ENCODE assay signal across 7 mouse cellular contexts in genomic region chr9:123850705-123851061, GRCm38 (mm10). TPM values are rescaled to one million over a fixed set of nuclear protein-coding genes. Genes with fewer than 3 reads are reported as not detected.
DNase-seq lines count a peak whose midpoint lies in the region; ATAC-seq and TF ChIP-seq lines count a peak whose summit lies in the region.

No protein-coding gene starts in this region.

- TF ChIP-seq POLR2A in embryonic fibroblast, embryonic 13.5 days (IDR thresholded peaks at IDR 0.05; ENCODE audit: low read depth, low read length), result no peak; the same call in 1 of the 2 replicates
- no peak for TF ChIP-seq POLR2A in thymus, adult 2 months (IDR thresholded peaks at IDR 0.05; ENCODE audit: control insufficient read depth, extremely low read depth, insufficient read depth, low read length, poor library complexity)

- no peaks in the 10 kb centered on the region for H3K27me3 ChIP-seq in E14TG2a.4 (ENCODE audit: insufficient read depth, low read length)
- H3K27me3 ChIP-seq in Patski, result no peaks in the 10 kb centered on the region
- H3K27me3 ChIP-seq in heart, embryonic 15.5 days, result no peaks in the 10 kb centered on the region
- H3K27me3 ChIP-seq in limb, embryonic 10.5 days (ENCODE audit: low read depth, poor library complexity, severe bottlenecking), result no peaks in the 10 kb centered on the region
- no peaks in the 10 kb centered on the region for H3K27me3 ChIP-seq in thymus, adult 2 months (ENCODE audit: control insufficient read depth, insufficient read depth, low read length)

- TF ChIP-seq CTCF in E14TG2a.4 (conservative IDR thresholded peaks at IDR 0.05; ENCODE audit: low read length) (no peak), Patski (IDR thresholded peaks at IDR 0.05) (no peak)
- TF ChIP-seq CTCF in embryonic fibroblast, embryonic 13.5 days (IDR thresholded peaks at IDR 0.05; ENCODE audit: borderline replicate concordance, insufficient read depth, low read length), result no peak
- TF ChIP-seq CTCF in thymus, adult 2 months (IDR thresholded peaks at IDR 0.05; ENCODE audit: borderline replicate concordance, control insufficient read depth, extremely low read depth, insufficient read depth, low read length, poor library complexity), result no peak

- WGBS in heart, embryonic 15.5 days, result 2% methylated on average over 2 of the region's 2 CpGs
- 16% methylated on average over 2 of the region's 2 CpGs for WGBS in limb, embryonic 10.5 days
- 0% methylated on average over 2 of the region's 2 CpGs for WGBS in thymus, adult 2 months

- peak; percentile 8 for ATAC-seq in Patski
- ATAC-seq in heart, embryonic 15.5 days (replicated peaks; ENCODE audit: insufficient number of reproducible peaks, insufficient read depth, low FRiP score, low read depth), result no peak
- ATAC-seq in megakaryocyte-erythroid progenitor cell, adult 5-6 weeks (replicated peaks; ENCODE audit: low FRiP score, low TSS enrichment, poor library complexity, severe bottlenecking), result peak; percentile 28

- no peak for DNase-seq in Patski (ENCODE audit: low read depth, low spot score)
- no peak for DNase-seq in limb, embryonic 10.5 days (ENCODE audit: low spot score)
- peak; percentile 57 for DNase-seq in thymus, adult 2 months

- H3K36me3 ChIP-seq in E14TG2a.4 (ENCODE audit: insufficient read depth, low read length), result no peaks in the 10 kb centered on the region
- no peaks in the 10 kb centered on the region for H3K36me3 ChIP-seq in heart, embryonic 15.5 days
- no peaks in the 10 kb centered on the region for H3K36me3 ChIP-seq in limb, embryonic 10.5 days
- H3K36me3 ChIP-seq in thymus, adult 2 months (ENCODE audit: control insufficient read depth, insufficient read depth, low read length), result no peaks in the 10 kb centered on the region

- H3K4me3 ChIP-seq in E14TG2a.4 (replicated peaks; ENCODE audit: low read length), result peak overlapping the region; percentile 90
- H3K4me3 ChIP-seq in embryonic fibroblast, embryonic 13.5 days (ENCODE audit: insufficient read depth, low read length), result peak overlapping the region; percentile 79
- peak overlapping the region; percentile 86 for H3K4me3 ChIP-seq in heart, embryonic 15.5 days
- H3K4me3 ChIP-seq in limb, embryonic 10.5 days, result peak overlapping the region; percentile 80
- H3K4me3 ChIP-seq in thymus, adult 2 months (ENCODE audit: control insufficient read depth, insufficient read depth, low read length), result peak overlapping the region; percentile 81

- POLR2A ChIA-PET in Patski (lab: Charles Lee), result no interaction called here

- in situ Hi-C loops in Patski (cut with MboI; ENCODE audit: low pct_unique_long_range_greater_than_20kb), result no loop called here

- H3K27ac ChIP-seq in embryonic fibroblast, embryonic 13.5 days (ENCODE audit: insufficient read depth, low read length), result peak overlapping the region; percentile 92
- peak overlapping the region; percentile 96 for H3K27ac ChIP-seq in heart, embryonic 15.5 days
- H3K27ac ChIP-seq in limb, embryonic 10.5 days, result peak overlapping the region; percentile 91; the same call in 1 of the 2 replicates
- H3K27ac ChIP-seq in thymus, adult 2 months (ENCODE audit: control insufficient read depth, insufficient read depth, low read length), result peak overlapping the region; percentile 87

- CTCF ChIA-PET in Patski (lab: Charles Lee), result no interaction called here

- H3K9ac ChIP-seq in heart, embryonic 15.5 days, result peak overlapping the region; percentile 87

- peaks cover 17% of the 10 kb centered on the region for H3K9me3 ChIP-seq in E14TG2a.4 (ENCODE audit: low read length)
- no peaks in the 10 kb centered on the region for H3K9me3 ChIP-seq in heart, embryonic 15.5 days (replicated peaks)
- H3K9me3 ChIP-seq in limb, embryonic 10.5 days (replicated peaks), result no peaks in the 10 kb centered on the region

- peaks cover 10% of the 10 kb centered on the region for H3K4me1 ChIP-seq in E14TG2a.4 (replicated peaks; ENCODE audit: low read depth, low read length)
- peaks cover 5% of the 10 kb centered on the region; the same call in 1 of the 2 replicates for H3K4me1 ChIP-seq in embryonic fibroblast, embryonic 13.5 days (ENCODE audit: control insufficient read depth, insufficient read depth, low read length)
- H3K4me1 ChIP-seq in heart, embryonic 15.5 days (replicated peaks), result peaks cover 23% of the 10 kb centered on the region
- H3K4me1 ChIP-seq in limb, embryonic 10.5 days, result peaks cover 14% of the 10 kb centered on the region
- no peaks in the 10 kb centered on the region for H3K4me1 ChIP-seq in thymus, adult 2 months (replicated peaks; ENCODE audit: control insufficient read depth, insufficient read depth, low read length)

- peak overlapping the region; percentile 75 for H3K4me2 ChIP-seq in heart, embryonic 15.5 days

RNA-seq across cellular contexts. Expression of gene Fyco1, which starts 1.0 kb away (rescaled TPM):
- 22.6 TPM for polyA plus RNA-seq in Patski (2021)
- 25.2 and 29.2 TPM in 2 replicates for polyA plus RNA-seq in embryonic fibroblast, embryonic 13.5 days (2011; ENCODE audit: insufficient read length, low read depth, missing spikeins)
- polyA plus RNA-seq in heart, embryonic 15.5 days (2015; fragmentation: Nextera tagmentation; extraction: Ambion mirVana), result 30.9 and 33.4 TPM in 2 replicates
- 8.4 and 10.6 TPM in 2 replicates for polyA plus RNA-seq in limb, embryonic 10.5 days (2016; fragmentation: Nextera tagmentation; extraction: Ambion mirVana)
- total RNA-seq in megakaryocyte-erythroid progenitor cell, adult 5-6 weeks (2014; fragmentation: Nextera tagmentation), result 12.8 and 25.2 TPM in 2 replicates
- 11.9 TPM in 2 replicates for total RNA-seq in megakaryocyte-erythroid progenitor cell, adult 5-6 weeks (2017)
- 11.6 and 13.0 TPM in 2 replicates for polyA plus RNA-seq in thymus, adult 2 months (2012; rRNA removed)

RNA-seq across cellular contexts. Expression of gene Xcr1, which starts 11.1 kb away (rescaled TPM):
- polyA plus RNA-seq in Patski (2021), result 0.12 TPM
- polyA plus RNA-seq in embryonic fibroblast, embryonic 13.5 days (2011; ENCODE audit: insufficient read length, low read depth, missing spikeins), result not detected in 2 replicates
- polyA plus RNA-seq in heart, embryonic 15.5 days (2015; fragmentation: Nextera tagmentation; extraction: Ambion mirVana), result not detected in 2 replicates
- not detected in 2 replicates for polyA plus RNA-seq in limb, embryonic 10.5 days (2016; fragmentation: Nextera tagmentation; extraction: Ambion mirVana)
- not detected in 2 replicates for total RNA-seq in megakaryocyte-erythroid progenitor cell, adult 5-6 weeks (2014; fragmentation: Nextera tagmentation)
- total RNA-seq in megakaryocyte-erythroid progenitor cell, adult 5-6 weeks (2017), result 0.23 TPM in 1 of 2 replicates, not detected in the other
- 4.3 and 7.0 TPM in 2 replicates for polyA plus RNA-seq in thymus, adult 2 months (2012; rRNA removed)

RNA-seq across cellular contexts. Expression of gene Cxcr6, which starts 44.4 kb away (rescaled TPM):
- polyA plus RNA-seq in Patski (2021), result 0.06 TPM
- 0.91 and 4.1 TPM in 2 replicates for polyA plus RNA-seq in embryonic fibroblast, embryonic 13.5 days (2011; ENCODE audit: insufficient read length, low read depth, missing spikeins)
- polyA plus RNA-seq in heart, embryonic 15.5 days (2015; fragmentation: Nextera tagmentation; extraction: Ambion mirVana), result 0.42 and 1.3 TPM in 2 replicates
- 0.15 and 0.19 TPM in 2 replicates for polyA plus RNA-seq in limb, embryonic 10.5 days (2016; fragmentation: Nextera tagmentation; extraction: Ambion mirVana)
- 1.1 and 1.4 TPM in 2 replicates for total RNA-seq in megakaryocyte-erythroid progenitor cell, adult 5-6 weeks (2014; fragmentation: Nextera tagmentation)
- total RNA-seq in megakaryocyte-erythroid progenitor cell, adult 5-6 weeks (2017), result 0.70 TPM in 1 of 2 replicates, not detected in the other
- 4.3 and 4.6 TPM in 2 replicates for polyA plus RNA-seq in thymus, adult 2 months (2012; rRNA removed)
